Mouse (Mus musculus): ENCODE data around the gene Ints7. TPM values are rescaled to one million over a fixed set of nuclear protein-coding genes. Genes with fewer than 3 reads are reported as not detected.
A peak's percentile ranks its signal among the peaks of the same experiment; 100 is the strongest.

The Ints7 gene
- polyA plus RNA-seq, 2 experiments: 13.5 to 16.8 TPM

DNA sequence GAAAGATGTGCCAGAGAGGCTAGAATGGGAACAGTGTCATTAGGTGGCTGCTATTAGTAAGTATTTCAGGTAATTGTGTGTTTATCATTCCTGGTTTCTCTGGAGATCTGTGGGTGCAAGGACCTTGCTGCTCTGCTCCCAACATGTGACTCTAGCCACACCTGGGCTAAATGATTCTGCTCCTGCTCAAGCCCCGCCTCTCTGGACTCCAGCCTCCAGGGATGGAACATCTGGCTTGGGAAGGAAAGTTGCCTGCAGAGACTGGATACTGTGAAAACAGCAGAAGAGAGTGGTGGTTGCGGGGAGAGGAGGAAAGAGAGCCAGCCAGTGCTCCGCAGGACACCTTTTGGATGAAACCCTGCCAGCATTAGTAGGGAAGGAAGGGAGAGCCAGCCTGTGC, 84.0 kb downstream of the Ints7 start:
- H3K4me1 ChIP-seq (replicated peaks; ENCODE audit: control insufficient read depth in 2 of 2, insufficient read depth in 2 of 2, low read length in 1 of 2): peaks cover 0 to 19% of the 10 kb centered on the region in 2 experiments; a peak in 2 of 4 replicates
- H3K27me3 ChIP-seq (ENCODE audit: control insufficient read depth, insufficient read depth, low read length): no peaks in the 10 kb centered on the region
- TF ChIP-seq CTCF (IDR thresholded peaks at IDR 0.05; ENCODE audit: low read depth) (no peak), EP300 (IDR thresholded peaks at IDR 0.05; ENCODE audit: low read depth) (no peak)
- no peak overlapping the region for H3K4me2 ChIP-seq (ENCODE audit: low read depth)
- WGBS (ENCODE audit: insufficient replicate concordance): 56% methylated on average over 3 of the region's 3 CpGs
- no peak overlapping the region for H3K9ac ChIP-seq (replicated peaks)
- H3K27ac ChIP-seq: no peak overlapping the region
- H3K4me3 ChIP-seq (ENCODE audit: insufficient read depth in 1 of 2, low read depth in 2 of 2, low read length in 2 of 2): no peak overlapping the region
- no peaks in the 10 kb centered on the region for H3K36me3 ChIP-seq (replicated peaks; ENCODE audit: control insufficient read depth, insufficient read depth, low read depth)
- H3K9me3 ChIP-seq (ENCODE audit: control insufficient read depth, low read length): no peaks in the 10 kb centered on the region
- ATAC-seq (ENCODE audit: insufficient read depth): no peak
- DNase-seq (ENCODE audit: low read depth in 3 of 3, low spot score in 3 of 3): no peak

- Histone ChIP-seq H3K4me2 (ENCODE audit: low read depth) (no peak overlapping the region), H3K27me3 (ENCODE audit: control insufficient read depth, insufficient read depth, low read length) (no peaks in the 10 kb centered on the region), H3K4me3 (ENCODE audit: insufficient read depth in 1 of 2, low read depth in 2 of 2, low read length in 2 of 2) (no peak overlapping the region), H3K27ac (no peak overlapping the region), H3K36me3 (replicated peaks; ENCODE audit: control insufficient read depth, insufficient read depth, low read depth) (no peaks in the 10 kb centered on the region), H3K9me3 (ENCODE audit: control insufficient read depth, low read length) (no peaks in the 10 kb centered on the region), H3K9ac (replicated peaks) (no peak overlapping the region), H3K4me1 (replicated peaks; ENCODE audit: control insufficient read depth in 2 of 2, insufficient read depth in 2 of 2, low read length in 1 of 2) (peaks cover 0 to 19% of the 10 kb centered on the region in 2 experiments; a peak in 2 of 4 replicates)
- ATAC-seq (ENCODE audit: insufficient read depth) (peak; percentile 23; the same call in 1 of the 2 replicates), DNase-seq (ENCODE audit: low read depth in 3 of 3, low spot score in 3 of 3) (peak in 1 of 3 experiments; percentile 19)
- WGBS (ENCODE audit: insufficient replicate concordance): 39% methylated on average over 8 of the region's 8 CpGs
- TF ChIP-seq EP300 (IDR thresholded peaks at IDR 0.05; ENCODE audit: low read depth): no peak
- TF ChIP-seq CTCF (IDR thresholded peaks at IDR 0.05; ENCODE audit: low read depth): no peak
Observed at GRCm38 (mm10) chr1:191661019-191661796, 85.8 kb downstream of the Ints7 start.

DNA sequence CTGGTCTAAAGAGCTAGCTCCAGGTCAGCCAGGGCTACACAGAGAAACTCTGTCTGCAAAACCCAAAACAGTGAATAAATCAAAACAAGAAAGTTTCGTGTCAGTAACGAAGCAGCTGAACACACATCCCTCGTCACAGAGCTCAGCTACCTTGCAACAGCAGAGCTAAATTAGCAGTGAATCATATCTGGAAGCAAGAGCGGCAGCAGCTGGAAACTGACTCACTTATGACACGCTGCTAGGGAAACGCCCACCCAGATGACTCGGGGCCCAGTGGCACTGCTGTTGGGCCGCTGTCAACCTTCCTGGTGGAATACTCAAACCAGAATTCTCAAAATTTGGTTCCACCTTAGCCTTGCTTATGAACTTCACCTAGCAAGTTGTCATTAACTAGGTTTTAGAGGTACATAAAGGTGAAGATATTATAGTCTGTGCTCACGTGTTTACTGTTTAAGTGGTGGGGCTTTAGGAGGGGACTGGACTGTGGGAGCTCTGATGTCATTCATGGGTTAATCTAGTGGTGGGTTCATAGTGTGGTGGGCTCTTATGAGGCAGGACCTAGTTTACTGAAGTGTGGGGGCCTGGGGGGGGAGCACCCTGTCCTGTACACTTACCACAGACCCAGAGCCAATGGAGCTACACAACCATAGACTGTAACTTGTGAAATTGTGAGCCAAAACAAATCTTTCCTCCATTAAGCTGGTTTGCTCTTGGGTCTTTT, 86.9 kb downstream of the Ints7 start:
- Histone ChIP-seq H3K4me2 (ENCODE audit: low read depth) (no peak overlapping the region), H3K4me3 (ENCODE audit: insufficient read depth in 1 of 2, low read depth in 2 of 2, low read length in 2 of 2) (no peak overlapping the region), H3K9me3 (ENCODE audit: control insufficient read depth, low read length) (no peaks in the 10 kb centered on the region), H3K4me1 (replicated peaks; ENCODE audit: control insufficient read depth in 2 of 2, insufficient read depth in 2 of 2, low read length in 1 of 2) (peaks cover 0 to 19% of the 10 kb centered on the region in 2 experiments; a peak in 2 of 4 replicates), H3K9ac (replicated peaks) (no peak overlapping the region), H3K36me3 (replicated peaks; ENCODE audit: control insufficient read depth, insufficient read depth, low read depth) (no peaks in the 10 kb centered on the region), H3K27me3 (ENCODE audit: control insufficient read depth, insufficient read depth, low read length) (no peaks in the 10 kb centered on the region), H3K27ac (no peak overlapping the region)
- DNase-seq (ENCODE audit: low read depth in 3 of 3, low spot score in 3 of 3): no peak
- 36% methylated on average over 9 of the region's 9 CpGs for WGBS (ENCODE audit: insufficient replicate concordance)
- TF ChIP-seq EP300 (IDR thresholded peaks at IDR 0.05; ENCODE audit: low read depth): no peak
- TF ChIP-seq CTCF (IDR thresholded peaks at IDR 0.05; ENCODE audit: low read depth): no peak
- no peak for ATAC-seq (ENCODE audit: insufficient read depth)

DNA sequence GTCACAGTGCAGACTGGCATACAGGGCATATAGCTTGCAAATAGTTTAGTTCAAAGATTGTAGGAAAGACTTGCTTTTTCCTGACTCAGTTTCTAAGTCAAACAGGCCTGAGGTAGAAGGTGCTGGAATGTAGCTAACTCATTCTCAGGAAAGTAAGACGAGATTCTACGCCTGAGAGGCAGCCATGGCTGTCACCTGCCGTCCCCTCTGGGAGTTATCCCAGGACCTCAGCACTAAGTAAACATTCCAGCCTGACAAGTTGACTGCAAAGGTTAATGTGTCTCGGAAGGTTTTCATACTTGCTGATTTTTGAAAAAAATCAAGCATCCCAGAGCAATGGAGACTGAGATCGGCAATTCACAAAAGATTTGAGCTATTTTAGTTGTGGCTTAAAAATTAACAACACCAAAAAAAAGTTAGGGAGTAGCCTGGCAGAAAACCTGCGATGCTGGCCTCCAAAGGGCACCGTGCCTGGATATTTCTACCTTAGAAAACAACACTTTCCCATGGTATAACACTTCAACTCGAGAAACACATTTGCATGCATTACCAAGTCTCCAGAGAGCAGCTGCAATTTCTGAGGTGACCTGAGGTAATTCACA, 87.6 kb downstream of the Ints7 start:
- H3K4me2 ChIP-seq (ENCODE audit: low read depth): no peak overlapping the region
- TF ChIP-seq EP300 (IDR thresholded peaks at IDR 0.05; ENCODE audit: low read depth) (no peak), CTCF (IDR thresholded peaks at IDR 0.05; ENCODE audit: low read depth) (no peak)
- no peak overlapping the region for H3K4me3 ChIP-seq (ENCODE audit: insufficient read depth in 1 of 2, low read depth in 2 of 2, low read length in 2 of 2)
- 47% methylated on average over 8 of the region's 8 CpGs for WGBS (ENCODE audit: insufficient replicate concordance)
- ATAC-seq (ENCODE audit: insufficient read depth) (no peak), DNase-seq (ENCODE audit: low read depth in 3 of 3, low spot score in 3 of 3) (no peak)
- H3K9me3 ChIP-seq (ENCODE audit: control insufficient read depth, low read length): no peaks in the 10 kb centered on the region
- no peak overlapping the region for H3K27ac ChIP-seq
- no peaks in the 10 kb centered on the region for H3K27me3 ChIP-seq (ENCODE audit: control insufficient read depth, insufficient read depth, low read length)
- H3K9ac ChIP-seq (replicated peaks): no peak overlapping the region
- H3K36me3 ChIP-seq (replicated peaks; ENCODE audit: control insufficient read depth, insufficient read depth, low read depth): no peaks in the 10 kb centered on the region
- H3K4me1 ChIP-seq (replicated peaks; ENCODE audit: control insufficient read depth in 2 of 2, insufficient read depth in 2 of 2, low read length in 1 of 2): peaks cover 0 to 19% of the 10 kb centered on the region in 2 experiments; a peak in 2 of 4 replicates

- H3K9ac ChIP-seq (replicated peaks): no peak overlapping the region
- TF ChIP-seq CTCF (IDR thresholded peaks at IDR 0.05; ENCODE audit: low read depth) (no peak), EP300 (IDR thresholded peaks at IDR 0.05; ENCODE audit: low read depth) (no peak)
- no peak overlapping the region for H3K4me2 ChIP-seq (ENCODE audit: low read depth)
- ATAC-seq (ENCODE audit: insufficient read depth) (no peak), DNase-seq (ENCODE audit: low read depth in 3 of 3, low spot score in 3 of 3) (no peak)
- WGBS (ENCODE audit: insufficient replicate concordance): 66% methylated on average over 6 of the region's 6 CpGs
- no peaks in the 10 kb centered on the region for H3K36me3 ChIP-seq (replicated peaks; ENCODE audit: control insufficient read depth, insufficient read depth, low read depth)
- H3K27me3 ChIP-seq (ENCODE audit: control insufficient read depth, insufficient read depth, low read length): no peaks in the 10 kb centered on the region
- H3K4me3 ChIP-seq (ENCODE audit: insufficient read depth in 1 of 2, low read depth in 2 of 2, low read length in 2 of 2): no peak overlapping the region
- H3K4me1 ChIP-seq (replicated peaks; ENCODE audit: control insufficient read depth in 2 of 2, insufficient read depth in 2 of 2, low read length in 1 of 2): peaks cover 0 to 19% of the 10 kb centered on the region in 2 experiments; a peak in 2 of 4 replicates
- no peak overlapping the region for H3K27ac ChIP-seq
- H3K9me3 ChIP-seq (ENCODE audit: control insufficient read depth, low read length): no peaks in the 10 kb centered on the region
Observed at GRCm38 (mm10) chr1:191663603-191664002, 88.2 kb downstream of the Ints7 start.

All from liver, embryonic 14.5 days (tissue).